Mouse (Mus musculus) ES-E14 (cell line): ENCODE measurements around the gene Lias. TPM values are rescaled to one million over a fixed set of nuclear protein-coding genes. Genes with fewer than 3 reads are reported as not detected.

Source experiments
- DNase-seq: peaks from one replicate; pipeline ENCODE4 v3.0.0-alpha.2; 2013; ENCODE audit warnings: low read depth, low spot score
- H3K27ac ChIP-seq: 2 replicates; pipeline ENCODE4 v1.5.1; 2012; ENCODE audit warnings: low read depth, mild to moderate bottlenecking, low read length, moderate library complexity, mixed read lengths; ENCODE audit not compliant: poor library complexity, insufficient read depth, severe bottlenecking
- H3K36me3 ChIP-seq: 2 replicates; pipeline ENCODE4 v1.6.1; 2012; ENCODE audit warnings: mild to moderate bottlenecking, low read length, moderate library complexity, mixed read lengths; ENCODE audit not compliant: control insufficient read depth, poor library complexity, insufficient read depth, severe bottlenecking
- H3K4me1 ChIP-seq, 2 experiments: fragments of 150-350 bp in 1 of 2; sonication (generic) in 1 of 2; 2 replicates each; pipeline ENCODE4 v1.6.1; 2012; ENCODE audit warnings: low read length in 2 of 2, mild to moderate bottlenecking in 1 of 2, mixed read lengths in 1 of 2; ENCODE audit not compliant: control insufficient read depth in 2 of 2, insufficient read depth in 2 of 2, poor library complexity in 1 of 2
- H3K4me3 ChIP-seq, 2 experiments: fragments of 150-350 bp in 1 of 2; sonication (generic) in 1 of 2; 2 replicates each; pipeline ENCODE4 v1.5.1; 2012; ENCODE audit warnings: low read length in 2 of 2, low read depth in 1 of 2, mild to moderate bottlenecking in 1 of 2, mixed read lengths in 1 of 2; ENCODE audit not compliant: insufficient read depth in 1 of 2, poor library complexity in 1 of 2, severe bottlenecking in 1 of 2
- H3K9ac ChIP-seq: 2 replicates; pipeline ENCODE4 v1.6.1; 2012; ENCODE audit warnings: low read depth, mild to moderate bottlenecking, low read length, mixed read lengths; ENCODE audit not compliant: poor library complexity, insufficient read depth, severe bottlenecking
- H3K9me3 ChIP-seq: fragments of 150-350 bp; sonication (generic); 2 replicates; pipeline ENCODE4 v1.6.1; 2012; ENCODE audit warnings: low read depth, mild to moderate bottlenecking, low read length; ENCODE audit not compliant: control insufficient read depth, insufficient read depth
- CHD2 ChIP-seq: IDR thresholded peaks from 2 replicates; pipeline ENCODE4 v1.6.1; 2014; ENCODE audit warnings: mild to moderate bottlenecking, low read depth, low read length, inconsistent platforms
- HCFC1 ChIP-seq: IDR thresholded peaks from 2 replicates; pipeline ENCODE4 v1.6.1; 2012; ENCODE audit warnings: low read length, inconsistent platforms, borderline replicate concordance; ENCODE audit not compliant: insufficient read depth
- MAFK ChIP-seq: IDR thresholded peaks from 2 replicates; pipeline ENCODE4 v1.6.1; 2014; ENCODE audit warnings: mild to moderate bottlenecking, low read depth, low read length, inconsistent platforms; ENCODE audit not compliant: insufficient read depth
- ZC3H11A ChIP-seq: IDR thresholded peaks from 2 replicates; pipeline ENCODE4 v1.6.1; 2012; ENCODE audit warnings: low read depth, mild to moderate bottlenecking, inconsistent platforms, low read length, borderline replicate concordance
- ZNF384 ChIP-seq: IDR thresholded peaks from 2 replicates; pipeline ENCODE4 v1.6.1; 2012; ENCODE audit warnings: low read depth, low read length, inconsistent platforms
- in situ Hi-C, 2 experiments: fragments of 600-800 bp; cut with MboI; formaldehyde crosslinking; loops; one replicate each; pipeline ENCODE4 v1.15.1; 2025; ENCODE audit warnings: low sequenced_read_pairs in 2 of 2, inconsistent platforms in 1 of 2; ENCODE audit not compliant: unreplicated experiment in 2 of 2
- total RNA-seq: library from RNA; depleted of rRNA; stranded (reverse); fragments of 300-350 nt; gene quantifications from 2 replicates; pipeline ENCODE4 v1.2.3, GENCODE M21; 2012; rRNA removed

The Lias gene
- 38.8 and 52.8 TPM in 2 replicates for total RNA-seq

DNA sequence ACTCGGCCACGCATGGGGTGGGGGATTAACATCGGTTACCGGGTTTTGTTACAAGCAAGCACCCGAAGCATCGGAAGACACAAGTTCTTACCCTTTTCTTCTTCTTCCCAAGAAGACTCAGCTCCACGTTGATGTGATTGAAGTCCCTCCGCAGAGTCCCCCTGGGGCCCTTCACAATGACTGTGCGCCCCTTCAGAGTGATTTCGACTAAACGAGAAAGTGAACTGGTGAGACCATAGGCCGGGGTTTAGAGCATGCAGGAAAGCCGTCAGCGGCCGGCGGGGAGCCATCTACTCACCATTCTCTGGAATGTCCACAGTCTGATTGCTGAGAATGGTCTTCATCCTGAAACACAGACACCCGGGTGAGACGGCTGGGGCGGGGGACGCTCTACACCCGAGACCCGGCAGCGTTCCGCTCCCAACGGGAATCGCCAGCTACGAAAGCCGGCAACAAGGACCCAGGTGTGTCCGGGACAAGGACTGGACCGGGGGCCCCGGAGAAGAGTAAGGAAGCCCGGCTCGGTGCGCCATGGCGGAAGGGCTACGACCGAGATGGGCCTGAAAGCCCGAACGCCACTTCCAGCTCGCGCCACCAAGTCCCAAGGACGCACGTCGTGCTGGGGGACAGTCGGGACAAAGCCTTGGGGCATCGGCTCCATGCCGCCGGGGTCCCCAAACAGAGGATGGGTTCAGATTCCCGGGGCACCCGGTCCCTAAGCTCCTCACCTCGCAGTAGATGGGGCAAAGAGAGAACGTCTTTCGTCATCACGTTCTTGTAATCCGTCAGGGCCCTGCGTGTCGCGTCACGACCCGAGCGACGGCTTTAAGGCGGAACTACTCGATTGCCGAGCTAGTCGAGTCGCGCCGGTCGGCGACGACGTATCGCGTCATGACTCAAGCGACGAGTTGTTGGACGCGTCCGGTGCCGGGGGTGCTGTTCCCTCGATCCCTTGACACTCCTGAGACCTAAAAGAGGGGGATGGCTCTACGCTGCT lies at the start of gene Lias, which contains the start of gene Rpl9:
Gene Lias, plus strand, starts transcription at position 850 of the 997 bp plus-strand sequence.
Gene Rpl9, minus strand, starts transcription at position 797 of the 997 bp plus-strand sequence.
- H3K27ac ChIP-seq = peak within 1 kb of the TSS; percentile 93
- DNase-seq = peak; percentile 95
- no peaks in the 10 kb centered on the region for H3K4me1 ChIP-seq
- in situ Hi-C loops = no loop called here
- H3K36me3 ChIP-seq = peaks cover 36% of the 10 kb centered on the region
- no peaks in the 10 kb centered on the region for H3K9me3 ChIP-seq
- H3K9ac ChIP-seq = peak within 1 kb of the TSS; percentile 99
- TF ChIP-seq ZNF384 (no peak), HCFC1 (peak; percentile 93), CHD2 (peak; percentile 53; the same call in 1 of the 2 replicates), ZC3H11A (peak; percentile 70; the same call in 1 of the 2 replicates), MAFK (no peak)
- H3K4me3 ChIP-seq = peak within 1 kb of the TSS; percentile 89 to 96

DNA sequence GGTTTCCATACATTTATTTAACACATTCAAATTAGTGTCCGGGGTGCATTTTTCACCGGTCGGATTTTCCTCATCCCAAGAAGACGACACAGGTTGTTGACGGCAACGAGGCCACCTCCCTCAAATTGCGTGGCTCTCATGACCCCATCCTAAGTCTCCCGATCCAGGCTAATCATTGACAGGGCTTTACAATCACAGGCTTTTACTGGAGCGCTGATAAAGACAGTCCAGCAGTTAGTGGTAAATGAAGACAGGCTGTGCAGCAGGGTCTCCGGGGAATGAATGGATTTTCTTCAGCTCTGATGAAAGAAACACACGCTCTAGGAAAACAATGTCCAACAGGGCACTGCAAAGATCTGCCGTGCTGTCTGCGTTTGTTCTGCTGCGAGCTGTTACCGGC lies 43.1 kb upstream of the Lias start, which contains the start of gene Klb:
Gene Klb, plus strand, starts transcription at position 147 of the 400 bp plus-strand sequence.
- Histone ChIP-seq H3K9ac (no peak within 1 kb of the TSS), H3K27ac (no peak within 1 kb of the TSS), H3K4me1 (no peaks in the 10 kb centered on the region), H3K4me3 (no peak within 1 kb of the TSS), H3K9me3 (no peaks in the 10 kb centered on the region), H3K36me3 (no peaks in the 10 kb centered on the region)
- TF ChIP-seq MAFK = no peak
- TF ChIP-seq CHD2 = no peak
- no peak for TF ChIP-seq HCFC1
- TF ChIP-seq ZC3H11A = no peak
- no peak for TF ChIP-seq ZNF384
- in situ Hi-C loops = no loop called here
- no peak for DNase-seq

DNA sequence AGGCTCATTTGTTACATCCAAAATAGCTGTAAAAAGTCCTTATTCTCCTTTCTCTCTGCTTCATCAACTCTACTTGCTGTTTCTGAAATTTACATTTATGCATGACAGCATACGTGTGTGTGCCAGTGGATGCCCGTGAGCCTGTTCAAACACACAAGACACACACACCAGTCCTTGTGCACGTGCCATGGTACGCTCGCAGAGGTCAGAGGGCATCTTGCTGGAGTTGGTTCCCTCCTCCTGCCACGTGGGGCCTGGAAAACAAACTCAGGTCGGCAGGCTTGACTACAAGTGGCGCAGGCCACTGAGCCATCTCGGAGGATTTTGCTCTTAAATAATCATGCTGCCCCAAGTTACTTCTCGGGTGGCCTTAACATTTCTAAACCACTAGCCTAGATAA lies 40.8 kb upstream of the Lias start:
- DNase-seq = no peak
- Histone ChIP-seq H3K4me3 (no peak overlapping the region), H3K9ac (no peak overlapping the region), H3K27ac (no peak overlapping the region), H3K9me3 (no peaks in the 10 kb centered on the region), H3K36me3 (no peaks in the 10 kb centered on the region), H3K4me1 (no peaks in the 10 kb centered on the region)
- in situ Hi-C loops = no loop called here
- no peak for TF ChIP-seq ZC3H11A
- no peak for TF ChIP-seq HCFC1
- no peak for TF ChIP-seq ZNF384
- no peak for TF ChIP-seq MAFK
- TF ChIP-seq CHD2 = no peak

DNA sequence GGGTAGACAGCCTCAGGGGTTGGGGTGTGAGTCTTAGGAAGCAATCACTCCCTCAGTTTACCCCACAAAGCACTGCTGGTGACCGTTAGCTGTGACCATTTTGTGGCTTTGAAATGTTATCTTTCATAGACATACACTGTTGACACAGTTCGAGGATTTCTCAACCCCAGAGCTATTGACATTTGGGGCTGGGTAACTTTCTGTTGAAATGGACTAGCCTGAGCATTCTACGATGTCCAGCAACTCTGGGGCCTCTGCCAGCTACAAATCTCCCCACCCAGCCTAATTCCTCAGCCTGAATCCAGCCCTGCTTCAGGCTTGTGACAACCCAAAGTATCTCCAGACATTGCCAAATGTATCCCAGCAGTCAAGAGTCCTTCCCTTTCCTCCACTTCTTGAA lies 37.2 kb upstream of the Lias start:
- DNase-seq = no peak
- in situ Hi-C loops = no loop called here
- TF ChIP-seq ZNF384 (no peak), ZC3H11A (no peak), MAFK (no peak), HCFC1 (no peak), CHD2 (no peak)

More for the DNA sequence above, 37.2 kb upstream of the Lias start:
- no peak overlapping the region for H3K27ac ChIP-seq
- H3K36me3 ChIP-seq = no peaks in the 10 kb centered on the region
- H3K4me3 ChIP-seq = no peak overlapping the region
- no peaks in the 10 kb centered on the region for H3K9me3 ChIP-seq
- H3K9ac ChIP-seq = no peak overlapping the region
- H3K4me1 ChIP-seq = no peaks in the 10 kb centered on the region
